Mouse (Mus musculus): ENCODE results near the gene Dctd. TPM values are rescaled to one million over a fixed set of nuclear protein-coding genes. Genes with fewer than 3 reads are reported as not detected.
A peak's percentile ranks its signal among the peaks of the same experiment; 100 is the strongest.

Dctd gene
- 48.7 and 50.7 TPM in 2 replicates for polyA plus RNA-seq (2014; fragmentation: Nextera tagmentation; extraction: Ambion mirVana)

GRCm38 (mm10) chr8:48098792-48099191, at the start of gene Dctd:
Dctd (plus strand) TSS chr8:48099092.
- H3K27me3 ChIP-seq (ENCODE audit: control insufficient read depth, insufficient read depth, low read length): no peaks in the 10 kb centered on the region
- WGBS: 86% methylated on average over 12 of the region's 12 CpGs
- no peak for ATAC-seq (replicated peaks; ENCODE audit: insufficient number of reproducible peaks, low FRiP score, low TSS enrichment, low read depth)
- H3K36me3 ChIP-seq (replicated peaks; ENCODE audit: control insufficient read depth, insufficient read depth, low read depth, low read length): no peaks in the 10 kb centered on the region
- H3K9me3 ChIP-seq (replicated peaks; ENCODE audit: control insufficient read depth, low read length): no peaks in the 10 kb centered on the region
- H3K27ac ChIP-seq (replicated peaks; ENCODE audit: low read depth, low read length): no peak within 1 kb of the TSS
- no peak within 1 kb of the TSS for H3K9ac ChIP-seq (replicated peaks; ENCODE audit: low read length)
- DNase-seq (ENCODE audit: low spot score): no peak
- H3K4me2 ChIP-seq (ENCODE audit: low read depth, low read length): no peak within 1 kb of the TSS
- no peak within 1 kb of the TSS for H3K4me3 ChIP-seq (ENCODE audit: low read depth, low read length)
- H3K4me1 ChIP-seq (ENCODE audit: control insufficient read depth, insufficient read depth, low read length): no peaks in the 10 kb centered on the region

DNA sequence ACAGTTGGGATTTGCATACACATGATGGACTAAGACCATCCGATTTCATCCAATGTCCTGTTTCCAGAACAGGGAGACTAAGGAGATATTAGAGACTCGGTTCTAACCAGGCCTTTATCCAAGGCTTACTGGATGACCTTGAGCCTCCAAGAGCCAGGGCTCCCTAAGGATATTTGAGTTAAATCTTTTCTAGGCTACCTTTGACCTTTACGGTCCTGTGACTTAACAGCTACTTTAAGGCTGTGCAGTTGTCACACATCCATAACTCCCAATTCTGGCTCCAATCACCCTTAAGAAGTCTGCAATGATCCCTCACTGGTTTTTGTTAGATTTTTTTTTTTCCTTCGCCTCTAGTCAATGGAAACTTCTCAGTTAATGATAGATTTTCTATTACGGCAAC, 45.3 kb upstream of the Dctd start:
- no peak overlapping the region for H3K9ac ChIP-seq (replicated peaks; ENCODE audit: low read length)
- H3K4me3 ChIP-seq (ENCODE audit: low read depth, low read length): no peak overlapping the region
- H3K4me2 ChIP-seq (ENCODE audit: low read depth, low read length): no peak overlapping the region
- DNase-seq (ENCODE audit: low spot score) (no peak), ATAC-seq (replicated peaks; ENCODE audit: insufficient number of reproducible peaks, low FRiP score, low TSS enrichment, low read depth) (no peak)
- no peaks in the 10 kb centered on the region for H3K9me3 ChIP-seq (replicated peaks; ENCODE audit: control insufficient read depth, low read length)
- no peaks in the 10 kb centered on the region for H3K4me1 ChIP-seq (ENCODE audit: control insufficient read depth, insufficient read depth, low read length)
- WGBS: 88% methylated on average over 5 of the region's 5 CpGs
- H3K36me3 ChIP-seq (replicated peaks; ENCODE audit: control insufficient read depth, insufficient read depth, low read depth, low read length): no peaks in the 10 kb centered on the region
- no peaks in the 10 kb centered on the region for H3K27me3 ChIP-seq (ENCODE audit: control insufficient read depth, insufficient read depth, low read length)
- H3K27ac ChIP-seq (replicated peaks; ENCODE audit: low read depth, low read length): no peak overlapping the region

GRCm38 (mm10) chr8:48063526-48064072, 35.3 kb upstream of the Dctd start:
- H3K9ac ChIP-seq (replicated peaks; ENCODE audit: low read length): no peak overlapping the region
- H3K4me2 ChIP-seq (ENCODE audit: low read depth, low read length): no peak overlapping the region
- H3K27me3 ChIP-seq (ENCODE audit: control insufficient read depth, insufficient read depth, low read length): no peaks in the 10 kb centered on the region
- no peaks in the 10 kb centered on the region for H3K9me3 ChIP-seq (replicated peaks; ENCODE audit: control insufficient read depth, low read length)
- 66% methylated on average over 5 of the region's 5 CpGs for WGBS
- H3K27ac ChIP-seq (replicated peaks; ENCODE audit: low read depth, low read length): no peak overlapping the region
- H3K36me3 ChIP-seq (replicated peaks; ENCODE audit: control insufficient read depth, insufficient read depth, low read depth, low read length): no peaks in the 10 kb centered on the region
- H3K4me3 ChIP-seq (ENCODE audit: low read depth, low read length): no peak overlapping the region
- no peaks in the 10 kb centered on the region for H3K4me1 ChIP-seq (ENCODE audit: control insufficient read depth, insufficient read depth, low read length)
- no peak for ATAC-seq (replicated peaks; ENCODE audit: insufficient number of reproducible peaks, low FRiP score, low TSS enrichment, low read depth)
- DNase-seq (ENCODE audit: low spot score): no peak

GRCm38 (mm10) chr8:48074149-48074548, 24.7 kb upstream of the Dctd start:
- no peaks in the 10 kb centered on the region for H3K9me3 ChIP-seq (replicated peaks; ENCODE audit: control insufficient read depth, low read length)
- no peaks in the 10 kb centered on the region for H3K36me3 ChIP-seq (replicated peaks; ENCODE audit: control insufficient read depth, insufficient read depth, low read depth, low read length)
- no peak overlapping the region for H3K27ac ChIP-seq (replicated peaks; ENCODE audit: low read depth, low read length)
- WGBS: 79% methylated on average over 2 of the region's 2 CpGs
- H3K4me3 ChIP-seq (ENCODE audit: low read depth, low read length): no peak overlapping the region
- no peaks in the 10 kb centered on the region for H3K4me1 ChIP-seq (ENCODE audit: control insufficient read depth, insufficient read depth, low read length)
- DNase-seq (ENCODE audit: low spot score) (peak; percentile 20), ATAC-seq (replicated peaks; ENCODE audit: insufficient number of reproducible peaks, low FRiP score, low TSS enrichment, low read depth) (no peak)
- no peak overlapping the region for H3K4me2 ChIP-seq (ENCODE audit: low read depth, low read length)
- H3K9ac ChIP-seq (replicated peaks; ENCODE audit: low read length): no peak overlapping the region
- no peaks in the 10 kb centered on the region for H3K27me3 ChIP-seq (ENCODE audit: control insufficient read depth, insufficient read depth, low read length)

- no peaks in the 10 kb centered on the region for H3K4me1 ChIP-seq (ENCODE audit: control insufficient read depth, insufficient read depth, low read length)
- no peaks in the 10 kb centered on the region for H3K27me3 ChIP-seq (ENCODE audit: control insufficient read depth, insufficient read depth, low read length)
- ATAC-seq (replicated peaks; ENCODE audit: insufficient number of reproducible peaks, low FRiP score, low TSS enrichment, low read depth): no peak
- no peak overlapping the region for H3K4me2 ChIP-seq (ENCODE audit: low read depth, low read length)
- DNase-seq (ENCODE audit: low spot score): no peak
- H3K4me3 ChIP-seq (ENCODE audit: low read depth, low read length): no peak overlapping the region
- H3K9me3 ChIP-seq (replicated peaks; ENCODE audit: control insufficient read depth, low read length): no peaks in the 10 kb centered on the region
- whole genome bisulfite sequencing: 80% methylated on average over 10 of the region's 10 CpGs
- H3K27ac ChIP-seq (replicated peaks; ENCODE audit: low read depth, low read length): no peak overlapping the region
- no peak overlapping the region for H3K9ac ChIP-seq (replicated peaks; ENCODE audit: low read length)
- no peaks in the 10 kb centered on the region for H3K36me3 ChIP-seq (replicated peaks; ENCODE audit: control insufficient read depth, insufficient read depth, low read depth, low read length)
These were observed 16.5 kb upstream of the Dctd start for GRCm38 (mm10) chr8:48082343-48082742.

GRCm38 (mm10) chr8:48090661-48091060, 8.2 kb upstream of the Dctd start:
- Histone ChIP-seq H3K27ac (replicated peaks; ENCODE audit: low read depth, low read length) (no peak overlapping the region), H3K27me3 (ENCODE audit: control insufficient read depth, insufficient read depth, low read length) (no peaks in the 10 kb centered on the region), H3K9me3 (replicated peaks; ENCODE audit: control insufficient read depth, low read length) (no peaks in the 10 kb centered on the region), H3K36me3 (replicated peaks; ENCODE audit: control insufficient read depth, insufficient read depth, low read depth, low read length) (no peaks in the 10 kb centered on the region), H3K4me3 (ENCODE audit: low read depth, low read length) (no peak overlapping the region), H3K9ac (replicated peaks; ENCODE audit: low read length) (no peak overlapping the region), H3K4me2 (ENCODE audit: low read depth, low read length) (no peak overlapping the region), H3K4me1 (ENCODE audit: control insufficient read depth, insufficient read depth, low read length) (no peaks in the 10 kb centered on the region)
- WGBS: 52% methylated on average over 8 of the region's 8 CpGs
- ATAC-seq (replicated peaks; ENCODE audit: insufficient number of reproducible peaks, low FRiP score, low TSS enrichment, low read depth) (no peak), DNase-seq (ENCODE audit: low spot score) (peak; percentile 29)

DNA sequence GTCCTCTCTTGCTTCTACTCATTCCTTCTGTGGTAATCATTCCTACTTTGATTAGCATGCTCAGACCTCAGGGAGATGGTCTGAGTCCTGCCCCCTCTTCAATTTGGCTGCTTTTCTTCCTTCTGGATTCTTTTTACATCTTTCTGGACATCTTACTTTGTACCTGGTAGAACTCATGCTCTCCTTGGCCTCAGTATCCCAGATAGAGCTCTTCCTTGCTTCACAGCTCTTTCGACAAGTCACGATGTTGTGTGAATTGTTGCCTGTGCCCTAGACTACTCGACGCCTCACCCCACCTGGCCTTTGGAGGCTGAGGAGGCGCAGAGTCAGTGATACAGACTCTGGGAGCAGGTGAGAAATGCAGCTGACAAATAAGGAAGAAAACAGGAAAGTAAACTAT, 3.5 kb upstream of the Dctd start:
- DNase-seq (ENCODE audit: low spot score) (no peak), ATAC-seq (replicated peaks; ENCODE audit: insufficient number of reproducible peaks, low FRiP score, low TSS enrichment, low read depth) (no peak)
- Histone ChIP-seq H3K4me3 (ENCODE audit: low read depth, low read length) (no peak overlapping the region), H3K36me3 (replicated peaks; ENCODE audit: control insufficient read depth, insufficient read depth, low read depth, low read length) (no peaks in the 10 kb centered on the region), H3K9ac (replicated peaks; ENCODE audit: low read length) (no peak overlapping the region), H3K27me3 (ENCODE audit: control insufficient read depth, insufficient read depth, low read length) (no peaks in the 10 kb centered on the region), H3K4me2 (ENCODE audit: low read depth, low read length) (no peak overlapping the region), H3K4me1 (ENCODE audit: control insufficient read depth, insufficient read depth, low read length) (no peaks in the 10 kb centered on the region), H3K9me3 (replicated peaks; ENCODE audit: control insufficient read depth, low read length) (no peaks in the 10 kb centered on the region), H3K27ac (replicated peaks; ENCODE audit: low read depth, low read length) (no peak overlapping the region)
- 86% methylated on average over 5 of the region's 5 CpGs for WGBS

GRCm38 (mm10) chr8:48097131-48097794, 1.6 kb upstream of the Dctd start:
- H3K27ac ChIP-seq (replicated peaks; ENCODE audit: low read depth, low read length): no peak overlapping the region

More at GRCm38 (mm10) chr8:48097131-48097794, 1.6 kb upstream of the Dctd start:
- Histone ChIP-seq H3K4me2 (ENCODE audit: low read depth, low read length) (peak overlapping the region; percentile 36), H3K4me3 (ENCODE audit: low read depth, low read length) (peak overlapping the region; percentile 5; the same call in 1 of the 2 replicates), H3K27me3 (ENCODE audit: control insufficient read depth, insufficient read depth, low read length) (no peaks in the 10 kb centered on the region), H3K9me3 (replicated peaks; ENCODE audit: control insufficient read depth, low read length) (no peaks in the 10 kb centered on the region), H3K36me3 (replicated peaks; ENCODE audit: control insufficient read depth, insufficient read depth, low read depth, low read length) (no peaks in the 10 kb centered on the region), H3K9ac (replicated peaks; ENCODE audit: low read length) (peak overlapping the region; percentile 29), H3K4me1 (ENCODE audit: control insufficient read depth, insufficient read depth, low read length) (no peaks in the 10 kb centered on the region)
- DNase-seq (ENCODE audit: low spot score): peak; percentile 84
- ATAC-seq (replicated peaks; ENCODE audit: insufficient number of reproducible peaks, low FRiP score, low TSS enrichment, low read depth): peak; percentile 90
- 14% methylated on average over 21 of the region's 21 CpGs for WGBS

Data from embryonic facial prominence, embryonic 11.5 days (tissue).